Mouse (Mus musculus) forebrain, embryonic 11.5 days (tissue): ENCODE results near the gene Eps8l1. TPM values are rescaled to one million over a fixed set of nuclear protein-coding genes. Genes with fewer than 3 reads are reported as not detected.

ENCODE experiments used
- ATAC-seq: fragments of 200-750 bp; cut with Nextera tagmentation; replicated peaks from 2 replicates; pipeline ENCODE4 v1.8.0; 2017; ENCODE audit warnings: moderate TSS enrichment; ENCODE audit not compliant: low FRiP score
- DNase-seq: peaks from one replicate; pipeline ENCODE4 v3.0.0-alpha.2; 2017; ENCODE audit warnings: low spot score
- H3K27ac ChIP-seq: fragments of 300-500 bp; sonication (generic); 2 replicates; pipeline ENCODE4 v1.5.1; 2014; ENCODE audit warnings: low read depth, low read length
- H3K27me3 ChIP-seq: fragments of 300-500 bp; sonication (generic); 2 replicates; pipeline ENCODE4 v1.6.1; 2014; ENCODE audit warnings: mild to moderate bottlenecking, low read length, mixed read lengths; ENCODE audit not compliant: control insufficient read depth, insufficient read depth
- H3K36me3 ChIP-seq: fragments of 300-500 bp; sonication (generic); 2 replicates; pipeline ENCODE4 v1.6.1; 2014; ENCODE audit warnings: mild to moderate bottlenecking, low read length, moderate library complexity, mixed read lengths; ENCODE audit not compliant: control insufficient read depth, insufficient read depth
- H3K4me1 ChIP-seq: fragments of 300-500 bp; sonication (generic); replicated peaks from 2 replicates; pipeline ENCODE4 v1.6.1; 2014; ENCODE audit warnings: low read length, mixed read lengths; ENCODE audit not compliant: control insufficient read depth, insufficient read depth
- H3K4me2 ChIP-seq: fragments of 300-500 bp; sonication (generic); 2 replicates; pipeline ENCODE4 v1.6.1; 2014; ENCODE audit warnings: low read depth, mild to moderate bottlenecking, low read length, moderate library complexity, mixed read lengths; ENCODE audit not compliant: severe bottlenecking
- H3K4me3 ChIP-seq: fragments of 300-500 bp; sonication (generic); 2 replicates; pipeline ENCODE4 v1.5.1; 2014; ENCODE audit warnings: low read depth, low read length
- H3K9ac ChIP-seq: fragments of 300-500 bp; sonication (generic); 2 replicates; pipeline ENCODE4 v1.6.1; 2014; ENCODE audit warnings: low read length
- H3K9me3 ChIP-seq: fragments of 300-500 bp; sonication (generic); 2 replicates; pipeline ENCODE4 v1.6.1; 2016; ENCODE audit warnings: low read length, mixed read lengths; ENCODE audit not compliant: control insufficient read depth
- WGBS: fragments of 180-500 bp; shearing (Covaris S2); extraction: QIAGEN DNeasy Blood & Tissue Kit; methylation state at CpG from one replicate; pipeline ENCODE4 v1.1.7; 2014; 5-methylcytosine and 5-hydroxymethylcytosine counted together
- polyA plus RNA-seq: library from polyadenylated mRNA; unstranded; fragments of >200 nt; fragmentation: Nextera tagmentation; extraction: Ambion mirVana; gene quantifications from 2 replicates; pipeline ENCODE4 v1.2.1, GENCODE M21; 2014

Eps8l1 gene
- polyA plus RNA-seq, 1 experiment from 2014 or later: 3.8 TPM

- peak within 1 kb of the TSS; percentile 85 for H3K9ac ChIP-seq
- under 1% methylated on average over 56 of the region's 62 CpGs for WGBS
- H3K9me3 ChIP-seq: no peaks in the 10 kb centered on the region
- peak within 1 kb of the TSS; percentile 88 for H3K4me3 ChIP-seq
- H3K27ac ChIP-seq: peak within 1 kb of the TSS; percentile 74
- H3K4me1 ChIP-seq: peaks cover 20% of the 10 kb centered on the region
- DNase-seq (peak; percentile 96), ATAC-seq (peak; percentile 95)
- no peaks in the 10 kb centered on the region for H3K27me3 ChIP-seq
- H3K36me3 ChIP-seq: no peaks in the 10 kb centered on the region
- peak within 1 kb of the TSS; percentile 95 for H3K4me2 ChIP-seq
These were observed 41.3 kb downstream of the Eps8l1 start, which contains the start of gene Ppp1r12c for GRCm38 (mm10) chr7:4501558-4502397. Gene Ppp1r12c (minus strand): TSS chr7:4501680.

GRCm38 (mm10) chr7:4502421-4503090 is 42.1 kb downstream of the Eps8l1 start:
- Histone ChIP-seq H3K4me2 (peak overlapping the region; percentile 95), H3K27me3 (no peaks in the 10 kb centered on the region), H3K36me3 (no peaks in the 10 kb centered on the region), H3K4me1 (peaks cover 20% of the 10 kb centered on the region), H3K27ac (no peak overlapping the region), H3K9me3 (no peaks in the 10 kb centered on the region), H3K9ac (peak overlapping the region; percentile 85), H3K4me3 (peak overlapping the region; percentile 88)
- ATAC-seq (peak; percentile 7; the same call in 1 of the 2 replicates), DNase-seq (no peak)
- WGBS: 16% methylated on average over 14 of the region's 14 CpGs

- no peak for DNase-seq
- H3K36me3 ChIP-seq: no peaks in the 10 kb centered on the region
- WGBS: 77% methylated on average over 4 of the region's 4 CpGs
- H3K4me3 ChIP-seq: no peak overlapping the region
- no peak overlapping the region for H3K4me2 ChIP-seq
- H3K27ac ChIP-seq: no peak overlapping the region
- no peaks in the 10 kb centered on the region for H3K9me3 ChIP-seq
- H3K9ac ChIP-seq: no peak overlapping the region
- peaks cover 20% of the 10 kb centered on the region for H3K4me1 ChIP-seq
- no peaks in the 10 kb centered on the region for H3K27me3 ChIP-seq
- no peak for ATAC-seq
These were observed 42.6 kb downstream of the Eps8l1 start for GRCm38 (mm10) chr7:4503100-4503499.

- Histone ChIP-seq H3K27me3 (no peaks in the 10 kb centered on the region), H3K9ac (no peak overlapping the region), H3K27ac (no peak overlapping the region), H3K4me2 (no peak overlapping the region), H3K4me1 (peaks cover 16% of the 10 kb centered on the region), H3K36me3 (no peaks in the 10 kb centered on the region), H3K4me3 (no peak overlapping the region), H3K9me3 (no peaks in the 10 kb centered on the region)
- ATAC-seq (no peak), DNase-seq (no peak)
- WGBS: 82% methylated on average over 5 of the region's 5 CpGs
These were observed 43.4 kb downstream of the Eps8l1 start for GRCm38 (mm10) chr7:4503858-4504257.

GRCm38 (mm10) chr7:4504646-4505435 is 44.4 kb downstream of the Eps8l1 start:
- ATAC-seq: no peak
- Histone ChIP-seq H3K4me3 (no peak overlapping the region), H3K4me1 (peaks cover 7% of the 10 kb centered on the region), H3K27me3 (no peaks in the 10 kb centered on the region), H3K9ac (no peak overlapping the region), H3K36me3 (no peaks in the 10 kb centered on the region), H3K9me3 (no peaks in the 10 kb centered on the region), H3K4me2 (no peak overlapping the region), H3K27ac (no peak overlapping the region)
- DNase-seq: peak; percentile 42
- 67% methylated on average over 11 of the region's 11 CpGs for WGBS

- Histone ChIP-seq H3K4me3 (no peak overlapping the region), H3K36me3 (no peaks in the 10 kb centered on the region), H3K9ac (no peak overlapping the region), H3K4me1 (no peaks in the 10 kb centered on the region), H3K27ac (no peak overlapping the region), H3K9me3 (no peaks in the 10 kb centered on the region), H3K27me3 (no peaks in the 10 kb centered on the region), H3K4me2 (no peak overlapping the region)
- 68% methylated on average over 4 of the region's 4 CpGs for whole genome bisulfite sequencing
- ATAC-seq: no peak
- DNase-seq: no peak
These were observed 46.7 kb downstream of the Eps8l1 start for GRCm38 (mm10) chr7:4507220-4507619.

- ATAC-seq (no peak), DNase-seq (no peak)
- no peaks in the 10 kb centered on the region for H3K27me3 ChIP-seq
- no peaks in the 10 kb centered on the region for H3K36me3 ChIP-seq
- no peaks in the 10 kb centered on the region for H3K4me1 ChIP-seq
- H3K4me2 ChIP-seq: no peak overlapping the region
- H3K9me3 ChIP-seq: no peaks in the 10 kb centered on the region
- 78% methylated on average over 24 of the region's 32 CpGs for WGBS
- H3K4me3 ChIP-seq: no peak overlapping the region
- H3K9ac ChIP-seq: no peak overlapping the region
- no peak overlapping the region for H3K27ac ChIP-seq
These were observed 47.7 kb downstream of the Eps8l1 start for GRCm38 (mm10) chr7:4508062-4508738.

GRCm38 (mm10) chr7:4508739-4509116 is 48.3 kb downstream of the Eps8l1 start:
- no peak for ATAC-seq
- no peaks in the 10 kb centered on the region for H3K27me3 ChIP-seq
- no peak overlapping the region for H3K9ac ChIP-seq
- no peaks in the 10 kb centered on the region for H3K36me3 ChIP-seq
- no peak overlapping the region for H3K4me3 ChIP-seq
- DNase-seq: no peak
- H3K4me2 ChIP-seq: no peak overlapping the region
- no peaks in the 10 kb centered on the region for H3K4me1 ChIP-seq
- 93% methylated on average over 8 of the region's 8 CpGs for WGBS
- H3K9me3 ChIP-seq: no peaks in the 10 kb centered on the region
- H3K27ac ChIP-seq: no peak overlapping the region
